Mouse (Mus musculus) E14TG2a.4 (cell line): ENCODE results near the gene Rftn1.

Experiments used
- CTCF ChIP-seq: conservative IDR thresholded peaks from 2 replicates; pipeline ENCODE4 v1.5.1; 2014; ENCODE audit warnings: low read length
- NANOG ChIP-seq: IDR thresholded peaks from 2 replicates; pipeline ENCODE4 v1.6.1; 2014; ENCODE audit warnings: borderline replicate concordance, low read length, mixed read lengths

GRCm38 (mm10) chr17:50208137-50209045 lies 17.9 kb upstream of the Rftn1 start:
- no peak for TF ChIP-seq CTCF
- TF ChIP-seq NANOG, result no peak
